Mouse (Mus musculus): Measurements from ENCODE around the gene Mrgprf. TPM values are rescaled to one million over a fixed set of nuclear protein-coding genes. Genes with fewer than 3 reads are reported as not detected.

Gene Mrgprf
- total and polyA plus RNA-seq, 3 experiments, result 2.9 to 10.8 (median 4.0) TPM

DNA sequence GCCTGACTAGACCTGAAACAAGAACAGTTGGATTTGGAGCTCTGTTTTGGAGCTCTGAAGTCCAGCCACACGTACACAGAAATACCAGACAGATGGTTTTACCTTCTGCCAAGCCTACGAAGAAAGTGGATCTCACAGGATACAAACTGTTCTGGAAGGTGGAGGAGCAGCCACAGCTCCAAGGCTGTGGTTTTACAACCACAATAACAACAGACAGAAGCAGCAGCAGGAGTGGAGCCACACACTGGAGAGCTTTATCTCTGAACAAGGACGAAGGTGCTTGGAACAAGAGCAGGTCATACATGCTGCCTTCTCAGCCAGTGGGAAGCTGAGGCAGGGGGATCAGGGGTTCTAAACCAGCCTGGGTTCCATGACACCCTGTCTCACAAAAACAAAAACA is 18.9 kb downstream of the Mrgprf start:
- Histone ChIP-seq H3K4me1 (ENCODE audit: control insufficient read depth, insufficient read depth, low read length) (no peaks in the 10 kb centered on the region), H3K79me2 (replicated peaks; ENCODE audit: control insufficient read depth, insufficient read depth, low read length) (no peaks in the 10 kb centered on the region), H3K4me3 (no peak overlapping the region), H3K27me3 (ENCODE audit: control insufficient read depth, insufficient read depth, low read length) (no peaks in the 10 kb centered on the region), H3K9ac (ENCODE audit: low read depth, low read length) (no peak overlapping the region), H3K27ac (no peak overlapping the region), H3K36me3 (ENCODE audit: control insufficient read depth, insufficient read depth, low read length) (no peaks in the 10 kb centered on the region)
- no peak for DNase-seq
- TF ChIP-seq EP300 (IDR thresholded peaks at IDR 0.05; ENCODE audit: insufficient read depth, low read depth, low read length) (no peak), POLR2A (IDR thresholded peaks at IDR 0.05; ENCODE audit: insufficient read depth, low read depth, low read length) (no peak)
- 70% methylated on average over 3 of the region's 3 CpGs for WGBS
- intact Hi-C loops (cut with DNase I), result no loop called here

GRCm38 (mm10) chr7:145323607-145324006 is 23.0 kb downstream of the Mrgprf start:
- no peak overlapping the region for H3K27ac ChIP-seq
- DNase-seq, result no peak
- TF ChIP-seq POLR2A (IDR thresholded peaks at IDR 0.05; ENCODE audit: insufficient read depth, low read depth, low read length) (no peak), CTCF (IDR thresholded peaks at IDR 0.05) (no peak), EP300 (IDR thresholded peaks at IDR 0.05; ENCODE audit: insufficient read depth, low read depth, low read length) (no peak)
- H3K4me3 ChIP-seq, result no peak overlapping the region
- no peaks in the 10 kb centered on the region for H3K27me3 ChIP-seq (ENCODE audit: control insufficient read depth, insufficient read depth, low read length)
- WGBS, result 38% methylated on average over 4 of the region's 4 CpGs
- no peaks in the 10 kb centered on the region for H3K79me2 ChIP-seq (replicated peaks; ENCODE audit: control insufficient read depth, insufficient read depth, low read length)
- no peaks in the 10 kb centered on the region for H3K36me3 ChIP-seq (ENCODE audit: control insufficient read depth, insufficient read depth, low read length)
- intact Hi-C loops (cut with DNase I), result no loop called here
- H3K9ac ChIP-seq (ENCODE audit: low read depth, low read length), result no peak overlapping the region
- no peaks in the 10 kb centered on the region for H3K4me1 ChIP-seq (ENCODE audit: control insufficient read depth, insufficient read depth, low read length)

- no peak for DNase-seq
- Histone ChIP-seq H3K4me1 (ENCODE audit: control insufficient read depth, insufficient read depth, low read length) (no peaks in the 10 kb centered on the region), H3K27me3 (ENCODE audit: control insufficient read depth, insufficient read depth, low read length) (no peaks in the 10 kb centered on the region), H3K9ac (ENCODE audit: low read depth, low read length) (no peak overlapping the region), H3K27ac (no peak overlapping the region), H3K36me3 (ENCODE audit: control insufficient read depth, insufficient read depth, low read length) (no peaks in the 10 kb centered on the region), H3K4me3 (no peak overlapping the region), H3K79me2 (replicated peaks; ENCODE audit: control insufficient read depth, insufficient read depth, low read length) (no peaks in the 10 kb centered on the region)
- TF ChIP-seq CTCF (IDR thresholded peaks at IDR 0.05) (no peak), POLR2A (IDR thresholded peaks at IDR 0.05; ENCODE audit: insufficient read depth, low read depth, low read length) (no peak), EP300 (IDR thresholded peaks at IDR 0.05; ENCODE audit: insufficient read depth, low read depth, low read length) (no peak)
- WGBS, result 22% methylated on average over 2 of the region's 2 CpGs
- intact Hi-C loops (cut with DNase I), result no loop called here
Observed at GRCm38 (mm10) chr7:145325697-145326096, 25.1 kb downstream of the Mrgprf start.

- whole genome bisulfite sequencing, result 64% methylated on average over 2 of the region's 2 CpGs
- Histone ChIP-seq H3K9ac (ENCODE audit: low read depth, low read length) (no peak overlapping the region), H3K27me3 (ENCODE audit: control insufficient read depth, insufficient read depth, low read length) (no peaks in the 10 kb centered on the region), H3K4me3 (no peak overlapping the region), H3K27ac (no peak overlapping the region), H3K79me2 (replicated peaks; ENCODE audit: control insufficient read depth, insufficient read depth, low read length) (no peaks in the 10 kb centered on the region), H3K36me3 (ENCODE audit: control insufficient read depth, insufficient read depth, low read length) (no peaks in the 10 kb centered on the region), H3K4me1 (ENCODE audit: control insufficient read depth, insufficient read depth, low read length) (no peaks in the 10 kb centered on the region; the same call in 1 of the 2 replicates)
- DNase-seq, result no peak
- intact Hi-C loops (cut with DNase I), result no loop called here
- TF ChIP-seq POLR2A (IDR thresholded peaks at IDR 0.05; ENCODE audit: insufficient read depth, low read depth, low read length) (no peak), EP300 (IDR thresholded peaks at IDR 0.05; ENCODE audit: insufficient read depth, low read depth, low read length) (no peak), CTCF (IDR thresholded peaks at IDR 0.05) (no peak)
Observed at GRCm38 (mm10) chr7:145329982-145330381, 29.4 kb downstream of the Mrgprf start.

DNA sequence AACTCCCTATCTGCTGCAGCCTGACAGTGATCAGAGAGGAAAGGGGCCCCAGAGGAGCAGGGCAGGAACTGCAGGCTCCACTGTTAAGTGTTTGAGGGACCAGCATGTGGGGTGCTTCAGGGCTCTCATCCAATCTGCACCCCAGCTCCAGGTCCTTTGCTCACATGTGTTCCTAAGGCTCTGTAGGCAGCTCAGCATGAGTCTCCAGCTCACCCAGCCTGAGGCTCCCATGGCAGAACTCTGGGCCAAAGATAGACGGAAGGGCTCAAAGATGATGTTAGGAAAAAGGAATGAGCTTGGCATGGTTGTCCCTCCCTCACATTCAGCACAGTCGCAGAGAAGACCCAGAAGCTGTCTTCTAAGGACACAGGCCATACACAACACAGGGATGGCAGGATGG is 30.0 kb downstream of the Mrgprf start:
- Histone ChIP-seq H3K79me2 (replicated peaks; ENCODE audit: control insufficient read depth, insufficient read depth, low read length) (no peaks in the 10 kb centered on the region), H3K27me3 (ENCODE audit: control insufficient read depth, insufficient read depth, low read length) (no peaks in the 10 kb centered on the region), H3K4me1 (ENCODE audit: control insufficient read depth, insufficient read depth, low read length) (no peaks in the 10 kb centered on the region; the same call in 1 of the 2 replicates), H3K36me3 (ENCODE audit: control insufficient read depth, insufficient read depth, low read length) (no peaks in the 10 kb centered on the region), H3K9ac (ENCODE audit: low read depth, low read length) (no peak overlapping the region), H3K27ac (no peak overlapping the region), H3K4me3 (no peak overlapping the region)
- 45% methylated on average over 2 of the region's 2 CpGs for WGBS
- no peak for DNase-seq
- intact Hi-C loops (cut with DNase I), result no loop called here
- 0 out of 2 replicates have a peak, but pooled peaks have one; percentile 5 for TF ChIP-seq CTCF (IDR thresholded peaks at IDR 0.05)
- TF ChIP-seq EP300 (IDR thresholded peaks at IDR 0.05; ENCODE audit: insufficient read depth, low read depth, low read length), result no peak

- Histone ChIP-seq H3K79me2 (replicated peaks; ENCODE audit: control insufficient read depth, insufficient read depth, low read length) (no peaks in the 10 kb centered on the region), H3K9ac (ENCODE audit: low read depth, low read length) (no peak overlapping the region), H3K4me3 (no peak overlapping the region), H3K36me3 (ENCODE audit: control insufficient read depth, insufficient read depth, low read length) (no peaks in the 10 kb centered on the region), H3K4me1 (ENCODE audit: control insufficient read depth, insufficient read depth, low read length) (no peaks in the 10 kb centered on the region; the same call in 1 of the 2 replicates), H3K27ac (no peak overlapping the region), H3K27me3 (ENCODE audit: control insufficient read depth, insufficient read depth, low read length) (no peaks in the 10 kb centered on the region)
- 17% methylated on average over 1 of the region's 1 CpGs for WGBS
- no peak for TF ChIP-seq POLR2A (IDR thresholded peaks at IDR 0.05; ENCODE audit: insufficient read depth, low read depth, low read length)
- no peak for TF ChIP-seq CTCF (IDR thresholded peaks at IDR 0.05)
- TF ChIP-seq EP300 (IDR thresholded peaks at IDR 0.05; ENCODE audit: insufficient read depth, low read depth, low read length), result no peak
- DNase-seq, result no peak
- intact Hi-C loops (cut with DNase I), result no loop called here
Observed at GRCm38 (mm10) chr7:145332376-145333041, 31.9 kb downstream of the Mrgprf start.
